Mouse (Mus musculus): ENCODE data around the gene Dok4. TPM values are rescaled to one million over a fixed set of nuclear protein-coding genes. Genes with fewer than 3 reads are reported as not detected.
A peak's percentile ranks its signal among the peaks of the same experiment; 100 is the strongest.
"Not testable (repeated sequence)": the region's sequence is repeated elsewhere in the genome, so short reads cannot be mapped to it uniquely, and the experiment has no call there.

Dok4 gene
- total RNA-seq, 1 experiment from 2014 or later = 0.30 TPM

GRCm38 (mm10) chr8:94863897-94864673 is 12.0 kb downstream of the Dok4 start:
- no peak for ATAC-seq (replicated peaks in 1 of 2; ENCODE audit: insufficient read depth in 1 of 2, low FRiP score in 2 of 2, low TSS enrichment in 1 of 2, low read depth in 1 of 2, poor library complexity in 2 of 2, severe bottlenecking in 2 of 2)

GRCm38 (mm10) chr8:94862487-94863220 is 13.5 kb downstream of the Dok4 start:
- no peak for ATAC-seq (replicated peaks in 1 of 2; ENCODE audit: insufficient read depth in 1 of 2, low FRiP score in 2 of 2, low TSS enrichment in 1 of 2, low read depth in 1 of 2, poor library complexity in 2 of 2, severe bottlenecking in 2 of 2)

GRCm38 (mm10) chr8:94861352-94861910 is 14.7 kb downstream of the Dok4 start:
- peak; percentile 60 to 63; a peak in 2 of 4 replicates for ATAC-seq (replicated peaks in 1 of 2; ENCODE audit: insufficient read depth in 1 of 2, low FRiP score in 2 of 2, low TSS enrichment in 1 of 2, low read depth in 1 of 2, poor library complexity in 2 of 2, severe bottlenecking in 2 of 2)

- ATAC-seq (replicated peaks in 1 of 2; ENCODE audit: insufficient read depth in 1 of 2, low FRiP score in 2 of 2, low TSS enrichment in 1 of 2, low read depth in 1 of 2, poor library complexity in 2 of 2, severe bottlenecking in 2 of 2) = peak; percentile 74 to 83
Observed at GRCm38 (mm10) chr8:94857346-94858173, 18.6 kb downstream of the Dok4 start, which contains the start of gene Polr2c. Polr2c (plus strand) TSS chr8:94857450.

DNA sequence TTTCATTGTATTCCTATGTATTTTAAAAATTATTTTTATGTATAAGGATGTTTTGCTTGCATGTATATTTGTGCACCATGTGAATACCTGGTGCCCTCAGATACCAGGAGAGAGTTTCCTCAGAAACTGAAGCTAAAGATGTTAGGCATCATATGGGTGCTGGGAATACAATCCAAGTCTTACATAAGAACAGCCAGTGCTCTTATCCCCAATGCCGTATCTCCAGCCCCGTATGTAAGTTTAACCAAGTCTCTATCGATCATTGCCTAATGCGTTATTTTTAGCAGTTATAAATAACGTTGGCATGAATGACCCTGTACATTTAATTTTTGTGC is 19.2 kb downstream of the Dok4 start:
- ATAC-seq (replicated peaks in 1 of 2; ENCODE audit: insufficient read depth in 1 of 2, low FRiP score in 2 of 2, low TSS enrichment in 1 of 2, low read depth in 1 of 2, poor library complexity in 2 of 2, severe bottlenecking in 2 of 2) = 0 out of 4 replicates have a peak, but pooled peaks have one; percentile 3 to 6

GRCm38 (mm10) chr8:94854761-94855160 is 21.4 kb downstream of the Dok4 start:
- ATAC-seq (replicated peaks in 1 of 2; ENCODE audit: insufficient read depth in 1 of 2, low FRiP score in 2 of 2, low TSS enrichment in 1 of 2, low read depth in 1 of 2, poor library complexity in 2 of 2, severe bottlenecking in 2 of 2) = not testable (repeated sequence)

- ATAC-seq (replicated peaks in 1 of 2; ENCODE audit: insufficient read depth in 1 of 2, low FRiP score in 2 of 2, low TSS enrichment in 1 of 2, low read depth in 1 of 2, poor library complexity in 2 of 2, severe bottlenecking in 2 of 2) = no peak
Observed at GRCm38 (mm10) chr8:94850049-94850448, 26.1 kb downstream of the Dok4 start.

DNA sequence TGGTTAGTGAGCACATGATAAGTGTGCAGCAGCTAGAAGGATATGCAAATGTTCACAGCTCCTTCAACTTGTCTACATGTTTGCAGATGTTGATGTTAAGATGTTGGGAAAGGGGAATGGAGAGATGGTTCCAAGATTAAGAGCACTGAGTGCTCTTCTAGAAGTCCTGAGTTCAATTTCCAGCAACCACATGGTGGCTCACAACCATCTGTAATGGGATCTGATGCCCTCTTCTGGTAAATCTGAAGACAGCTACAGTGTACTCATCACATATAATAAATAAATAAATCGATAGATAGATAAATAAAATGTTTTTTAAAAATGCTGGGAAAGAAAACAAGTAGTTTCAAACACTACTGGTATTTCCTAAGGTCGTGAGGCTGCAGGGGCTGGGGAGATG is 34.9 kb downstream of the Dok4 start:
- ATAC-seq (replicated peaks in 1 of 2; ENCODE audit: insufficient read depth in 1 of 2, low FRiP score in 2 of 2, low TSS enrichment in 1 of 2, low read depth in 1 of 2, poor library complexity in 2 of 2, severe bottlenecking in 2 of 2) = no peak

GRCm38 (mm10) chr8:94838600-94838999 is 37.5 kb downstream of the Dok4 start:
- peak; percentile 36 to 73; a peak in 2 of 4 replicates for ATAC-seq (replicated peaks in 1 of 2; ENCODE audit: insufficient read depth in 1 of 2, low FRiP score in 2 of 2, low TSS enrichment in 1 of 2, low read depth in 1 of 2, poor library complexity in 2 of 2, severe bottlenecking in 2 of 2)

DNA sequence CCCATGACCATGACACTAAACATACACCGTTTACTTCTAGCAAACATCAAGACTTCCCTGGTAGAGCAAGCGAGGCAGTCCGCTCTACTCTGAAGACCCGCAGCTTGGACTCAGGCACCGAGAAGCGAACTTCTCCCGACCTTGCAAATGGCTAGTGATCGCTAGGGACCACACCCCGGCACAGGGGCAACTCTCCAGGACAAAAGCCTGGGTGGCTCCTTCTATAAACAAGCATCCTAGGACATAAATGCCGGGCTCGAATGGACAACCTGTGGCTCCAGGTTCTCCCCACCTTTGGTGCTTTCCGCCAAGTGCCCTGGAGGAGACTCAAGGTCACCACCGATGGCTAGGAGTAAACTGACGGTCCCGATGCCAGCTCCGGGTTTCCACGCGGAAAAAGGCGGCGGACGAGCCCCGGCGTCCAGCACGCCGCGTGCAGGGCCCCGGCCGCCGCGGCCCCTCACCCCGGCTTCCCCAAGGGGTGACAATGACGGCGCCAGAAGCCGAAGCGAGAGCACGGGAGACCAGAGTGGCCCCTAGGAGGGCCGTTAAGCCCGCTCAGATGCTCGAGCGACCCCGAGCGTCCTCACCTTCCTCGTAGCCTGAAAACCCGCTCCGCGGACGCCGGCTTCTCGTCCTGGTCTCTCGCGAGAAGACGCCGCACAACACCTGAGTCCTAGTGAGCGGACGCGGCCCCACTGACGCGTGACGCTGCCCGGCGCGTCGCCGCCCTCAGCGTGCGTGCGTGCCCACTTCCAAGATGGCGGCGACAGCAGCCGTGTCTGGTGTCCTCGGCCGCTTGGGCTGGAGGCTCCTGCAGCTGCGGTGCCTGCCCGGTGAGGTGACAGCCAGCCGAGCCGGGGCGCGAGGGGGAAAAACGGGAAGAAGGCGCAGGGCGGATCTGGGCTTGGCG is 38.2 kb downstream of the Dok4 start, which contains the start of the genes Coq9 and Ciapin1:
TSS of gene Coq9 (plus strand) at position 660 of the 913 bp plus-strand sequence.
TSS of gene Ciapin1 (minus strand) at position 697 of the 913 bp plus-strand sequence.
- ATAC-seq (replicated peaks in 1 of 2; ENCODE audit: insufficient read depth in 1 of 2, low FRiP score in 2 of 2, low TSS enrichment in 1 of 2, low read depth in 1 of 2, poor library complexity in 2 of 2, severe bottlenecking in 2 of 2) = peak; percentile 97 to 98

DNA sequence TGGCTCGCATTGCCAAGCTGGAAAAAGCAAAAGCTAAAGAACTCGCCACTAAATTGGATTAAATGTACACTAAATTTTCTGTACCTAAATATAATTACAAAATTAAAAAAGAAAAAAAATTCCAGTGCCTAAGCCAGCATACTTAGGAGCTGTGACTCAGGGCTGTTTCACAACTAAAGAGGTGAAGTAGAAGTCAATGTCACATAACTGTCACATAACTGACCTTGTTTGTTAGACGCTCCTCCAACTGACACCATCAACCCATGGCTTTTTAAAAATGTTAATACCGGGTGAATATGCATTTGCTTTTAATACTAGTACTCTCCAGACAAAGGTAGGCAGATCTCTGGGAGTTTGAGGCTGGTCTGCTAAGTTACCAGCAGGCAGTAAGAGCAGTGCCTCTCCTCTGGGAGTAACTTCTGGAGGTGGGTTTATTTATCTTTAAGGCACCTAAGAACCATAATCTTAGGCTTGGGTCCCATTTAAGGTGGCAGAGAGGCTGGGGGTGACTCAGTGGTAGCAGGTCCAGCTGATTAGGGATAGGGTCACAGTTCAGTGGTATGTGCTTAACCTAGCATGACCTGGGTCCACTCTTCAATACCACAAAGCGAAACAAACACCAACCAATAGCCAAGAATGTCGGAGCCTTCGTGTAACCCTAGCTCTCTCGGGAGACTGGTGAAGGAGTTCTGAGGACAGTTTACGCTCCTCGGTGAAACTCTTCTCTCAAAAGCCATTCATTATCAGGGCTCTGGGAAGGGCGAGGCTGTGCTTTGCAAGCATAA is 39.5 kb downstream of the Dok4 start:
- ATAC-seq (replicated peaks in 1 of 2; ENCODE audit: insufficient read depth in 1 of 2, low FRiP score in 2 of 2, low TSS enrichment in 1 of 2, low read depth in 1 of 2, poor library complexity in 2 of 2, severe bottlenecking in 2 of 2) = no peak

DNA sequence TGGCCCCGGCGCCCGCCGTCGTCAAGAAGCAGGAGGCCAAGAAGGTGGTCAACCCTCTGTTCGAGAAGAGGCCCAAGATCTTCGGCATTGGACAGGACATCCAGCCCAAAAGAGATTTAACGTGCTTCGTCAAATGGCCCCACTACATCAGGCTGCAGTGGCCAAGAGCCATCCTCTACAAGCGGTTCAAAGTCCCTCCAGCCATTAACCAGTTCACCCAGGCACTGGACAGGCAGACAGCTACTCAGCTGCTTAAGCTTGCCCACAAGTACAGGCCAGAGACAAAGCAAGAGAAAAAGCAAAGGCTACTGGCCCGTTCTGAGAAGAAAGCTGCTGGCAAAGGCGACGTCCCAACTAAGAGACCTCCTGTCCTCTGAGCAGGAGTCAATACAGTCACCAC is 40.4 kb downstream of the Dok4 start:
- ATAC-seq (replicated peaks in 1 of 2; ENCODE audit: insufficient read depth in 1 of 2, low FRiP score in 2 of 2, low TSS enrichment in 1 of 2, low read depth in 1 of 2, poor library complexity in 2 of 2, severe bottlenecking in 2 of 2) = not testable (repeated sequence)

DNA sequence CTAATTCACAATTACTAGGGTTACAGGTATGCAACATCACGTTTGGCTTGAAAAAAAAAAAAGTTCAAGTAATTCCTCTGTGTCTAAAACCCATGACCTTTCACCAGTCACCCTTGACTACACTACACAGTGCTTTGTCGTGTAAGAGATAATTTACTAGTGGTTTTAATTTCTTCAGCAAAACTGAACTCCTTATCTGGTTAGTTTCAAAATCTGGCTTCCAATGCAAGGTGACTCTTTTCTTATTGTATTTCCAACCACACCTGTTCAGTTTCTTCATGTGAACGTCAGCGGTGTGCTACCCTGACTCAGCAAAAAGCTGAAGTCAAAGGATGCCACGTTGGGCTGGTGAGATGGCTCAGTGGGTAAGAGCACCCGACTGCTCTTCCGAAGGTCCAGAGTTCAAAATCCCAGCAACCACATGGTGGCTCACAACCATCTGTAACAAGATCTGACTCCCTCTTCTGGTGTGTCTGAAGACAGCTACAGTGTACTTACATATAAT is 42.2 kb downstream of the Dok4 start:
- not testable (repeated sequence) for ATAC-seq (replicated peaks in 1 of 2; ENCODE audit: insufficient read depth in 1 of 2, low FRiP score in 2 of 2, low TSS enrichment in 1 of 2, low read depth in 1 of 2, poor library complexity in 2 of 2, severe bottlenecking in 2 of 2)

DNA sequence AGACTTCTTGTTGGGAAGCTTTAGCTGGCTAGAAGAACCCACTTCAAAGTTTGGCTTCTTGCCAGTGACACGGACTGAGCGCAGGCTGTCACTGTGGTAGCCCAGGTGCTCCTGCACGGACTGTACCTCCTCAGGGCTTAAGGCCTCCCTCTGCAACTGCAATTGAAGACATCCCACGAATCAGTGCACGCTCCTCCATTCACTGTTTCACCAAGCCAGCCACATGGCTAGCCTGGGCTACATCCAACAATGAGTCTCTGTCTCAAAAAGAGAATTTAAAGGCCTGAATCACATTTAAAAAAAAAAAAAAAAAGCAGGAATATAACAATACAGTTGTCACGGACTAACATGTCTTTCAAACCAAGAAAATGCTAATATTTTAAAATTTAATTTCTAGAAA is 47.8 kb downstream of the Dok4 start:
- ATAC-seq (replicated peaks in 1 of 2; ENCODE audit: insufficient read depth in 1 of 2, low FRiP score in 2 of 2, low TSS enrichment in 1 of 2, low read depth in 1 of 2, poor library complexity in 2 of 2, severe bottlenecking in 2 of 2) = no peak

DNA sequence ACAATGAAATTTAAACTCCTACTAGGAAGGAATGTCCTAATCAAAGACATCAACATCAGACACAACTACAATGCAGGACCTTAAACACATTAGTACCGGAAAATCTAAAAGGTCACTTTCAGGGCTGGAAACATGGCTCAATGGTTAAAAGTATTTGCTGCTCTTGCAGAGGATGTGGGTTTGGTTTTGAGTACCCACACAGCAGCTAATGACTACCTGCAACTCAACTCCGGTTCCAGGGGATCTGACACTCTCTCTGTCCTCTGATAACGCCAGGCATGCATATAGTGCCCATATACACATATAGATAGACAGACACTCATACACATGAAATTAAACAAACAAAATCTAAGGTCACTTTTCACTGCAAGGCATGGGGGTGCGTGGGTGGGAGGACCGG is 49.9 kb downstream of the Dok4 start:
- no peak for ATAC-seq (replicated peaks in 1 of 2; ENCODE audit: insufficient read depth in 1 of 2, low FRiP score in 2 of 2, low TSS enrichment in 1 of 2, low read depth in 1 of 2, poor library complexity in 2 of 2, severe bottlenecking in 2 of 2)

GRCm38 (mm10) chr8:94825170-94825569 is 51.0 kb downstream of the Dok4 start:
- no peak for ATAC-seq (replicated peaks in 1 of 2; ENCODE audit: insufficient read depth in 1 of 2, low FRiP score in 2 of 2, low TSS enrichment in 1 of 2, low read depth in 1 of 2, poor library complexity in 2 of 2, severe bottlenecking in 2 of 2)

All from hematopoietic stem cell, adult 5-6 weeks (primary cell).